Mouse (Mus musculus): Measurements from ENCODE around the gene Zfp462. TPM values are rescaled to one million over a fixed set of nuclear protein-coding genes. Genes with fewer than 3 reads are reported as not detected.
A peak's percentile ranks its signal among the peaks of the same experiment; 100 is the strongest.

The Zfp462 gene
- polyA plus RNA-seq, 1 experiment = 0.07 TPM

- Histone ChIP-seq H3K27ac (ENCODE audit: insufficient read depth, low read depth, low read length) (no peak overlapping the region), H3K4me3 (ENCODE audit: insufficient read depth, low read length) (peak overlapping the region; percentile 89; the same call in 1 of the 2 replicates), H3K4me1 (ENCODE audit: control insufficient read depth, insufficient read depth, low read length) (peaks cover 11% of the 10 kb centered on the region)
- TF ChIP-seq CTCF (IDR thresholded peaks at IDR 0.05; ENCODE audit: low read depth, low read length) (no peak), POLR2A (IDR thresholded peaks at IDR 0.05; ENCODE audit: borderline replicate concordance, low read depth, low read length) (no peak)
Observed at GRCm38 (mm10) chr4:54949561-54949940, 4.7 kb downstream of the Zfp462 start.

- TF ChIP-seq POLR2A (IDR thresholded peaks at IDR 0.05; ENCODE audit: borderline replicate concordance, low read depth, low read length) (no peak), CTCF (IDR thresholded peaks at IDR 0.05; ENCODE audit: low read depth, low read length) (no peak)
- H3K27ac ChIP-seq (ENCODE audit: insufficient read depth, low read depth, low read length) = no peak overlapping the region
- peaks cover 11% of the 10 kb centered on the region for H3K4me1 ChIP-seq (ENCODE audit: control insufficient read depth, insufficient read depth, low read length)
- no peak overlapping the region for H3K4me3 ChIP-seq (ENCODE audit: insufficient read depth, low read length)
Observed at GRCm38 (mm10) chr4:54950136-54950535, 5.3 kb downstream of the Zfp462 start.

GRCm38 (mm10) chr4:54950866-54951265 lies 6.0 kb downstream of the Zfp462 start:
- TF ChIP-seq POLR2A (IDR thresholded peaks at IDR 0.05; ENCODE audit: borderline replicate concordance, low read depth, low read length) (no peak), CTCF (IDR thresholded peaks at IDR 0.05; ENCODE audit: low read depth, low read length) (no peak)
- Histone ChIP-seq H3K4me1 (ENCODE audit: control insufficient read depth, insufficient read depth, low read length) (peaks cover 11% of the 10 kb centered on the region), H3K4me3 (ENCODE audit: insufficient read depth, low read length) (no peak overlapping the region), H3K27ac (ENCODE audit: insufficient read depth, low read depth, low read length) (no peak overlapping the region)

- TF ChIP-seq POLR2A (IDR thresholded peaks at IDR 0.05; ENCODE audit: borderline replicate concordance, low read depth, low read length) (no peak), CTCF (IDR thresholded peaks at IDR 0.05; ENCODE audit: low read depth, low read length) (no peak)
- Histone ChIP-seq H3K27ac (ENCODE audit: insufficient read depth, low read depth, low read length) (no peak overlapping the region), H3K4me1 (ENCODE audit: control insufficient read depth, insufficient read depth, low read length) (peaks cover 11% of the 10 kb centered on the region), H3K4me3 (ENCODE audit: insufficient read depth, low read length) (no peak overlapping the region)
Observed at GRCm38 (mm10) chr4:54953657-54954395, 9.0 kb downstream of the Zfp462 start.

- H3K4me3 ChIP-seq (ENCODE audit: insufficient read depth, low read length) = no peak overlapping the region
- peaks cover 11% of the 10 kb centered on the region for H3K4me1 ChIP-seq (ENCODE audit: control insufficient read depth, insufficient read depth, low read length)
- H3K27ac ChIP-seq (ENCODE audit: insufficient read depth, low read depth, low read length) = no peak overlapping the region
- TF ChIP-seq POLR2A (IDR thresholded peaks at IDR 0.05; ENCODE audit: borderline replicate concordance, low read depth, low read length) = no peak
- no peak for TF ChIP-seq CTCF (IDR thresholded peaks at IDR 0.05; ENCODE audit: low read depth, low read length)
Observed at GRCm38 (mm10) chr4:54954455-54954854, 9.6 kb downstream of the Zfp462 start.

GRCm38 (mm10) chr4:54960776-54961175 lies 15.9 kb downstream of the Zfp462 start:
- H3K27ac ChIP-seq (ENCODE audit: insufficient read depth, low read depth, low read length) = no peak overlapping the region
- TF ChIP-seq POLR2A (IDR thresholded peaks at IDR 0.05; ENCODE audit: borderline replicate concordance, low read depth, low read length) = no peak
- H3K4me1 ChIP-seq (ENCODE audit: control insufficient read depth, insufficient read depth, low read length) = no peaks in the 10 kb centered on the region
- no peak overlapping the region for H3K4me3 ChIP-seq (ENCODE audit: insufficient read depth, low read length)

GRCm38 (mm10) chr4:54962141-54962540 lies 17.3 kb downstream of the Zfp462 start:
- peaks cover 3% of the 10 kb centered on the region; the same call in 1 of the 2 replicates for H3K4me1 ChIP-seq (ENCODE audit: control insufficient read depth, insufficient read depth, low read length)
- H3K4me3 ChIP-seq (ENCODE audit: insufficient read depth, low read length) = no peak overlapping the region
- no peak overlapping the region for H3K27ac ChIP-seq (ENCODE audit: insufficient read depth, low read depth, low read length)
- no peak for TF ChIP-seq POLR2A (IDR thresholded peaks at IDR 0.05; ENCODE audit: borderline replicate concordance, low read depth, low read length)
- TF ChIP-seq CTCF (IDR thresholded peaks at IDR 0.05; ENCODE audit: low read depth, low read length) = no peak

GRCm38 (mm10) chr4:54963551-54963950 lies 18.7 kb downstream of the Zfp462 start:
- Histone ChIP-seq H3K4me3 (ENCODE audit: insufficient read depth, low read length) (no peak overlapping the region), H3K27ac (ENCODE audit: insufficient read depth, low read depth, low read length) (no peak overlapping the region), H3K4me1 (ENCODE audit: control insufficient read depth, insufficient read depth, low read length) (peaks cover 3% of the 10 kb centered on the region; the same call in 1 of the 2 replicates)
- TF ChIP-seq POLR2A (IDR thresholded peaks at IDR 0.05; ENCODE audit: borderline replicate concordance, low read depth, low read length) (no peak), CTCF (IDR thresholded peaks at IDR 0.05; ENCODE audit: low read depth, low read length) (no peak)

- no peak overlapping the region for H3K27ac ChIP-seq (ENCODE audit: insufficient read depth, low read depth, low read length)
- TF ChIP-seq CTCF (IDR thresholded peaks at IDR 0.05; ENCODE audit: low read depth, low read length) = no peak
- TF ChIP-seq POLR2A (IDR thresholded peaks at IDR 0.05; ENCODE audit: borderline replicate concordance, low read depth, low read length) = no peak
- H3K4me1 ChIP-seq (ENCODE audit: control insufficient read depth, insufficient read depth, low read length) = peaks cover 3% of the 10 kb centered on the region; the same call in 1 of the 2 replicates
- no peak overlapping the region for H3K4me3 ChIP-seq (ENCODE audit: insufficient read depth, low read length)
Observed at GRCm38 (mm10) chr4:54965169-54965695, 20.4 kb downstream of the Zfp462 start.

GRCm38 (mm10) chr4:54966161-54966806 lies 21.4 kb downstream of the Zfp462 start:
- H3K27ac ChIP-seq (ENCODE audit: insufficient read depth, low read depth, low read length) = no peak overlapping the region
- TF ChIP-seq CTCF (IDR thresholded peaks at IDR 0.05; ENCODE audit: low read depth, low read length) (no peak), POLR2A (IDR thresholded peaks at IDR 0.05; ENCODE audit: borderline replicate concordance, low read depth, low read length) (no peak)
- H3K4me3 ChIP-seq (ENCODE audit: insufficient read depth, low read length) = peak overlapping the region; percentile 26
- H3K4me1 ChIP-seq (ENCODE audit: control insufficient read depth, insufficient read depth, low read length) = peaks cover 3% of the 10 kb centered on the region; the same call in 1 of the 2 replicates

Measured in bone marrow macrophage, adult 2 months (primary cell).